Mouse (Mus musculus) bone marrow, adult 2 months (tissue): ENCODE results near the gene Tulp2. TPM values are rescaled to one million over a fixed set of nuclear protein-coding genes. Genes with fewer than 3 reads are reported as not detected.

Source experiments
- H3K27ac ChIP-seq: fragments of 200-500 bp; 2 replicates; pipeline ENCODE4 v1.5.1; 2012; ENCODE audit warnings: low read depth, mild to moderate bottlenecking, control low read depth, inconsistent platforms, low read length; ENCODE audit not compliant: control insufficient read depth, poor library complexity, insufficient read depth
- H3K4me1 ChIP-seq: fragments of 200-500 bp; 2 replicates; pipeline ENCODE4 v1.6.1; 2011; ENCODE audit warnings: low read length; ENCODE audit not compliant: control insufficient read depth, insufficient read depth
- H3K4me3 ChIP-seq: fragments of 200-500 bp; replicated peaks from 2 replicates; pipeline ENCODE3; 2011; ENCODE audit warnings: mild to moderate bottlenecking, low read depth, low read length, control low read depth; ENCODE audit not compliant: control insufficient read depth
- CTCF ChIP-seq: fragments of 200-500 bp; IDR thresholded peaks from 2 replicates; pipeline ENCODE4 v1.5.1; 2011; ENCODE audit warnings: low read length, control low read depth; ENCODE audit not compliant: control insufficient read depth, insufficient read depth
- POLR2A ChIP-seq: fragments of 200-500 bp; IDR thresholded peaks from 2 replicates; pipeline ENCODE4 v1.6.1; 2011; ENCODE audit warnings: low read depth, mild to moderate bottlenecking, control low read depth, low read length, borderline replicate concordance; ENCODE audit not compliant: control insufficient read depth
- WGBS: fragments of 180-500 bp; shearing (Covaris S2); methylation state at CpG from one replicate; pipeline ENCODE4 v1.1.7; 2018; 5-methylcytosine and 5-hydroxymethylcytosine counted together
- polyA plus RNA-seq: library from polyadenylated mRNA; stranded (reverse); fragments of >200 nt; gene quantifications from 2 replicates; pipeline ENCODE4 v1.2.4, GENCODE M21; 2011; ENCODE audit warnings: low replicate concordance; ENCODE audit not compliant: missing spikeins, insufficient read depth, insufficient read length

The Tulp2 gene
- 1.3 TPM in 1 of 2 replicates, not detected in the other for polyA plus RNA-seq

DNA sequence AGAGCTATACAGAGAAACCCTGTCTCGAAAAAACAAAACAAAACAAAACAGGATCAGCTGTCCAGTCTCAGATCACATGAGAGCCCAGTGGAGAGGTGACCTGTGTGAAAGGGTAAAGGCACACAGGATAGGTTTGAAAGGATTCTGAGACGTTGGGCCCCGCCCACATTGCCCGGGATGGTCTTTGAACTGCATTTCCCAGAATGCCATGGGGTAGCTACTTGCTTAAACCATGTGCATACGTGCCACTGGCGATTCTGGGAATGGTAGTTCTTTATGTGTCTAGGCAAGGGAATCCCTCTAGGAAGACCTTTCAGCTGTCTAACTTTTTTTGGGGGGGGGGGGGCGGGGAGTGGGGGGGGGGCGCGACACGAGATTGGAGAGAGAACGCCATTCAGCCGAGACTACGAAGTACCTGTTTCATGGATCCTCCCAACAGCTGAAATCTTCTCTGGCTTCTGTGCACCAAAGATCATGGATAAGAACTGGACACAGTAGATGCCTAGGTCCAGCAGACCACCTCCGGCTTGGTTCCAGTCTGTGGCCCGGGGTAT is at the start of gene Tulp2:
TSS of gene Tulp2 (plus strand) at position 504 of the 554 bp plus-strand sequence.
- Histone ChIP-seq H3K27ac (no peak within 1 kb of the TSS), H3K4me1 (no peaks in the 10 kb centered on the region; the same call in 1 of the 2 replicates), H3K4me3 (no peak within 1 kb of the TSS)
- WGBS: 64% methylated on average over 15 of the region's 15 CpGs
- no peak for TF ChIP-seq POLR2A

DNA sequence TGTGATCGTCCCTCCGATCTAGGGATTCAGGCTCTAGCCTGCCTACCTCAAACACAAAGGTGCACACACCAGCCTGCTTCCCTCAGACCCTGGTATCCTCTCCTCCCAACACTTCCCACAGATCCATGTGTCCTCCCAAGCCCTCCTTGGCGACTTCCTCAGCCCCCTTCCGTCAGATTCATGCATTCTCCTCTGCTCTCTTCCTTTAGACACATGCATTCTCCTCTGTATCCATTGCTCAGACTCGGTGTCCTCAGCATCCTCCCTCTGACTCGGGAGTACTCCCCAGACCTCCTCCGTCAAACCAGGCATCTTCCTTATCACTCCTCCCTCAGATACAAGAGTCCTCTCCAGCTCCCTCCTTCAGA is 47.9 kb upstream of the Tulp2 start:
- Histone ChIP-seq H3K4me1 (peaks cover 8% of the 10 kb centered on the region; the same call in 1 of the 2 replicates), H3K27ac (peak overlapping the region; percentile 45)

DNA sequence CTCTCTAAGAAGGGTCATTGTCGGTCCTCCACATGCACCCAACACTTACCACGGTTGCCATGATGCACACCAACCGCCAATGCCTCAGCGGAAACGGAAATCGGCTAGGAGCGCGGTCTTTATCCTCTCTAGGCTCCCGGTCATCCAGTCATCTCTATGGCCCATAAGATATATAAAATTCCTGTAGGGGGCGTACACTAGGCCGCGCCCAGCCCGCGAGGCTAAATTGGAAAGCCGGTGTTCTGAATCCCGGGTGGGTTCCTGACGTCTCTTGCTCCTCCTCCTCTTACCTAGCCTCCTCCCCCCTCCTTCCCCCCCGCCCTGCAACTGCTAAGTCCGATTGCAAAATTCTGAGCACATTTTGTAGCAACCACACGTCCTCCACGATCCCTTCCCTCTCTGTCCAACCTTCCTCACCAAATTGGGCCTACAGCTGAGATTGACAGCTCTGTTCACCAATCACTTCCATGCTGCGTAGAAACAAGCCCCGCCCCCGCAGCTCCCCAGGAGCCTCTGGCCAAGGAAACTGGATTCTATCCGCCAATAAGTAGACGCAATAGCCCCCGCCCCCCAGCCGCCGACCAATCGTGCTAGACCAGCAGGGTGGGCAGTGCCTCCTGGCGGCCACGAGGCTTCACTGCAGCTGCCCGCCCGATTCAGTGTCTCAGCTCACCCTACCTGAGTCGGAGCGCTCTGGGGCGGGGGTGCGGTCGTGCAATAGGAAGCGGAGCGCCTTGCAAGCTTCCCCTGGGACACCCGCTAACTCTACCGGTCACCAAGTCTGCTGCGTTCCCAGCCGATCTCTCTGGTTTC is 47.3 kb upstream of the Tulp2 start, which contains the start of gene Gys1:
TSS of gene Gys1 (plus strand) at position 642 of the 813 bp plus-strand sequence.
- H3K4me1 ChIP-seq: peaks cover 8% of the 10 kb centered on the region; the same call in 1 of the 2 replicates
- under 1% methylated on average over 45 of the region's 45 CpGs for WGBS
- H3K27ac ChIP-seq: peak within 1 kb of the TSS; percentile 81
- TF ChIP-seq POLR2A: peak; percentile 74; the same call in 1 of the 2 replicates
- TF ChIP-seq CTCF: peak; percentile 96
- peak within 1 kb of the TSS; percentile 83 for H3K4me3 ChIP-seq

More for the DNA sequence above, 47.9 kb upstream of the Tulp2 start:
- 2% methylated on average over 7 of the region's 7 CpGs for WGBS
- TF ChIP-seq CTCF (no peak), POLR2A (no peak)
- peak overlapping the region; percentile 73 for H3K4me3 ChIP-seq

DNA sequence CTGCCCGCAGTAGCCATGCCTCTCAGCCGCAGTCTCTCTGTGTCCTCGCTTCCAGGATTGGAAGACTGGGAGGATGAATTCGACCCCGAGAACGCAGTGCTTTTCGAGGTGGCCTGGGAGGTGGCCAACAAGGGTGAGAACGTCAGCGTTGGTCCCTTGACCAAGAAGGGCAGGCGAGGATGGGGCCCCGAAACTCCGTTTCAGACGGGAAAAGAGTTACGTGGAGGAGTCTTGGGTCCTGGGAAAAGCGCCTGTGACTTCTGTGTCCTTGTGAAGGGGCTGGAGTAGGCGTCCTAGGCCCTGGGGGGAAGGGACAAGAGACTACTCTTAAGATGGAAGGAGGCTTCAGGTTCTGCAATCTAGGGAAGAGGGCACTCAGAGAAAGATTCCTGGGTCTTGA is 46.6 kb upstream of the Tulp2 start:
- peak overlapping the region; percentile 81 for H3K27ac ChIP-seq
- H3K4me1 ChIP-seq: peaks cover 8% of the 10 kb centered on the region; the same call in 1 of the 2 replicates
- WGBS: 3% methylated on average over 16 of the region's 16 CpGs
- TF ChIP-seq CTCF: no peak
- no peak for TF ChIP-seq POLR2A
- H3K4me3 ChIP-seq: peak overlapping the region; percentile 83

DNA sequence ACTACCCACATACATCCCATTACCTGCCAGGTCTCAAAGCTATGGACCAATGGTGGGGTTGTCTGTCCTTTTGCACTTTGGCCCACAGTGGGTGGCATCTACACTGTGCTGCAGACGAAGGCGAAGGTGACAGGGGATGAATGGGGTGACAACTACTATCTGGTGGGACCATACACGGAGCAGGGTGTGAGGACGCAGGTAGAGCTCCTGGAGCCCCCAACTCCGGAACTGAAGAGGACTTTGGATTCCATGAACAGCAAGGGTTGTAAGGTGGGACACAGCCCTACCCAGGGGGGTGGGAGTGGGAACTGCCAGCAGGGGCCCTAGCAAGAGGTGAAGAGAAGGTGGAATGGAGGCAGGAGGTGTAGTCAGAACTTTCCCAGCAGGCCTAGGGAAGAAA is 45.2 kb upstream of the Tulp2 start:
- TF ChIP-seq CTCF (no peak), POLR2A (no peak)
- WGBS: 91% methylated on average over 5 of the region's 5 CpGs
- H3K4me1 ChIP-seq: peaks cover 8% of the 10 kb centered on the region; the same call in 1 of the 2 replicates
- H3K27ac ChIP-seq: no peak overlapping the region
- no peak overlapping the region for H3K4me3 ChIP-seq

DNA sequence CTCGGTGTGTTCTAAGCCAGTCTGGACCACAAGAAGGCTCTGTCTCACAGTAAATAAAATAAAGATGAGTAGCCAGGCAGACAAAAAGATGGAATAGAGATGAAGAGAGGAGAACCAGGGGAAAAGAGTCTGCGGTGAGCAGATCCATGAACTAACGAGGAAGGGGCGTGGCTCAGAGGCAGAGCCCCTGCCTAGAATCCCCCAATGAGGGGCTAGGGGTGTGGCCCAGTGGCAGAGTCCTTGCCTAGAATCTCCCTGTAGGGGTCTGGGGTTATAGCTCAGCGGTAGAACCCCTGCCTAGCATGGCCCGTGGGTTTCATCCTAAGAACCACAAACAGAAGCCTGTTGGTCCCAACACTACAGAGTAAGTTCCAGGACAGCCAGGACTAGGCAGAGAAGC is 44.6 kb upstream of the Tulp2 start:
- 79% methylated on average over 6 of the region's 6 CpGs for WGBS
- Histone ChIP-seq H3K4me1 (peaks cover 8% of the 10 kb centered on the region; the same call in 1 of the 2 replicates), H3K4me3 (no peak overlapping the region), H3K27ac (no peak overlapping the region)
- no peak for TF ChIP-seq POLR2A
- no peak for TF ChIP-seq CTCF

DNA sequence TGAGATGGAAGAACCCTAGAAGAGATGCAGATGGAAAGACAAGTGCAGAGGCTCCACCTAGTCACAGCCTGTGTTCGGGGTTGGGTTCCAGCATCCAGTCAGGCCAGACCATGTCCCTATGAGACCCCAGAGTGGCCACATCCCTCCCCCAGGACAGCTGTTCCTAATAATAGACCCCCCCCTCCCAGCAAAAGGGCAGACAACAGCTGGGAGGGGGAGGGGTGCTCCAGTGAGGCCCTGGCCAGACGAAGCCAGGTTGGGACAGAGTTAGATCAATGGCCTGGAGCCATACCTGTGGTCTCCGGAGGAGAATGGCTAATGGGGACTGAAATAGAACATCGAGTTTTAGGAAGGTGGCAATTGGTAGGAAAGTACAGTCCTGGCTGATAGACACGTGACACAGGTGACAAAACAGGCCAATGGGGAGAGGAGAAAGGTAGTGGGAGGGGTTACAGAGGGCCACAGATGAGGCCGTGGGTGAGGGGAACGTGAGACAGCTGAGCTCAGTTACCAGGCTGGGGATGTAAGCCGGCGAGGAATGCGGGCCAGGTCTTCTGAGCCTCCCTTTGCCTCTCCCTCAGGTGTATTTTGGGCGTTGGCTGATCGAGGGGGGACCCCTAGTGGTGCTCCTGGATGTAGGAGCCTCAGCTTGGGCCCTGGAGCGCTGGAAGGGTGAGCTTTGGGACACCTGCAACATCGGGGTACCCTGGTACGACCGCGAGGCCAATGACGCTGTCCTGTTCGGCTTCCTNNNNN is 44.0 kb upstream of the Tulp2 start, which contains the start of gene Ruvbl2:
TSS of gene Ruvbl2 (minus strand) at position 576 of the 756 bp plus-strand sequence.
- Histone ChIP-seq H3K4me3 (no peak within 1 kb of the TSS), H3K27ac (no peak within 1 kb of the TSS; the same call in 1 of the 2 replicates), H3K4me1 (peaks cover 8% of the 10 kb centered on the region; the same call in 1 of the 2 replicates)
- WGBS: 70% methylated on average over 19 of the region's 19 CpGs
- 0 out of 2 replicates have a peak, but pooled peaks have one; percentile 12 for TF ChIP-seq POLR2A
- TF ChIP-seq CTCF: no peak
